Mouse (Mus musculus) heart, embryonic 15.5 days (tissue): ENCODE results near the gene Uhrf2. TPM values are rescaled to one million over a fixed set of nuclear protein-coding genes. Genes with fewer than 3 reads are reported as not detected.
A peak's percentile ranks its signal among the peaks of the same experiment; 100 is the strongest.

ENCODE experiments used
- ATAC-seq: fragments of 200-750 bp; cut with Nextera tagmentation; replicated peaks from 2 replicates; pipeline ENCODE4 v1.8.0; 2017; ENCODE audit warnings: low read depth, moderate TSS enrichment; ENCODE audit not compliant: insufficient number of reproducible peaks, insufficient read depth, low FRiP score
- H3K27ac ChIP-seq: fragments of 300-500 bp; sonication (generic); 2 replicates; pipeline ENCODE4 v1.5.1; 2015; ENCODE audit warnings: mild to moderate bottlenecking, inconsistent platforms
- H3K27me3 ChIP-seq: fragments of 300-500 bp; sonication (generic); 2 replicates; pipeline ENCODE4 v1.6.1; 2015; ENCODE audit warnings: inconsistent platforms
- H3K36me3 ChIP-seq: fragments of 300-500 bp; sonication (generic); 2 replicates; pipeline ENCODE4 v1.6.1; 2015; ENCODE audit warnings: mild to moderate bottlenecking, inconsistent platforms
- H3K4me1 ChIP-seq: fragments of 300-500 bp; sonication (generic); replicated peaks from 2 replicates; pipeline ENCODE4 v1.6.1; 2015; ENCODE audit warnings: inconsistent platforms
- H3K4me2 ChIP-seq: fragments of 300-500 bp; sonication (generic); 2 replicates; pipeline ENCODE4 v1.6.1; 2015; ENCODE audit warnings: inconsistent platforms, mild to moderate bottlenecking, moderate library complexity
- H3K4me3 ChIP-seq: fragments of 300-500 bp; sonication (generic); 2 replicates; pipeline ENCODE4 v1.5.1; 2015; ENCODE audit warnings: mild to moderate bottlenecking, inconsistent platforms
- H3K9ac ChIP-seq: fragments of 300-500 bp; sonication (generic); 2 replicates; pipeline ENCODE4 v1.6.1; 2015; ENCODE audit warnings: mild to moderate bottlenecking, inconsistent platforms
- H3K9me3 ChIP-seq: fragments of 300-500 bp; sonication (generic); replicated peaks from 2 replicates; pipeline ENCODE4 v1.6.1; 2016; ENCODE audit warnings: inconsistent platforms
- WGBS: fragments of 180-500 bp; shearing (Covaris S2); methylation state at CpG from one replicate; pipeline ENCODE4 v1.1.7; 2015; ENCODE audit warnings: mixed read lengths; 5-methylcytosine and 5-hydroxymethylcytosine counted together
- polyA plus RNA-seq: library from polyadenylated mRNA; unstranded; fragments of >200 nt; fragmentation: Nextera tagmentation; extraction: Ambion mirVana; gene quantifications from 2 replicates; pipeline ENCODE4 v1.2.1, GENCODE M21; 2015

Uhrf2 gene
- polyA plus RNA-seq, 1 experiment from 2014 or later, result 37.7 TPM

DNA sequence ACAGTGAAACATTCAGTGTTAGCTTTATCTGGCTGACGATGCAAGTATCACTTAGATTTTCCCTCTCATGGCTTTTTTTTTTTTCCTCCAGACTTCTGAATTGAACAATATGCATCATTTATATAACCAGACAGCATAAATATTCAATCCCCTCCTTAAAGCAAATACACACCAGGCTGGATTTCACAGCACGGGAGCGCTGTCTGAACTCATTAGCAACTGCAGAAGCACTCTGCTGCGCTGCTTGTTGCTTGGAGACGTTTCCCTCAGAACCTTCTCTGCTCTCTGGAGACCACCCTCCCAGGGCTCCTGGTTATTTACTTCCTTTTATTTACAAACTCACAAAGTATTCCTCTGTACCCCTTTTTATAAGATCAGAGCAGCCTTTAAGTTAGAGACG lies 78.8 kb downstream of the Uhrf2 start:
- ATAC-seq, result no peak
- Histone ChIP-seq H3K27me3 (no peaks in the 10 kb centered on the region), H3K4me3 (no peak overlapping the region), H3K27ac (no peak overlapping the region), H3K9me3 (no peaks in the 10 kb centered on the region), H3K4me1 (no peaks in the 10 kb centered on the region), H3K4me2 (no peak overlapping the region), H3K36me3 (no peaks in the 10 kb centered on the region), H3K9ac (no peak overlapping the region)
- 78% methylated on average over 6 of the region's 6 CpGs for WGBS

DNA sequence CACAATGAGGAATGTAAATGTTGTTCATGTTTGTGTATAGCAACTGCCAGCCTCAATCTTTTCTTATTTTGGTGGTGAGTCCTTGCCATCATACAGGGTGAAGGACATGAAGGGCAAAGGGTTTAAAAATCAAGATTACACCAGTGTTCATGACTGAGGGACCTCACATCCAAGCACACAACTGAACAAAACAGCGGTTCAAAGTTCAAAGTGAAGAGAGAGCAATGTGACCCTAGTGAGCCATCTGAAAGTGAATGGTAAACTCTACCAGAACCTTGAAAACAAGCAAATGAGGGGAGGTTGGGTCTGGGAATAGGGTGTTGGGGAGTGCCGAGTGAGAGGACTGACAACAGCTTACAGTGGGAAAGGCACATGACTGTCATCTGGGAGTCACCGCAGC lies 81.1 kb downstream of the Uhrf2 start:
- Histone ChIP-seq H3K4me1 (peaks cover 3% of the 10 kb centered on the region; the same call in 1 of the 2 replicates), H3K4me2 (no peak overlapping the region), H3K9me3 (no peaks in the 10 kb centered on the region), H3K36me3 (no peaks in the 10 kb centered on the region), H3K9ac (no peak overlapping the region), H3K4me3 (no peak overlapping the region), H3K27me3 (no peaks in the 10 kb centered on the region), H3K27ac (no peak overlapping the region)
- ATAC-seq, result no peak
- 96% methylated on average over 3 of the region's 3 CpGs for WGBS

DNA sequence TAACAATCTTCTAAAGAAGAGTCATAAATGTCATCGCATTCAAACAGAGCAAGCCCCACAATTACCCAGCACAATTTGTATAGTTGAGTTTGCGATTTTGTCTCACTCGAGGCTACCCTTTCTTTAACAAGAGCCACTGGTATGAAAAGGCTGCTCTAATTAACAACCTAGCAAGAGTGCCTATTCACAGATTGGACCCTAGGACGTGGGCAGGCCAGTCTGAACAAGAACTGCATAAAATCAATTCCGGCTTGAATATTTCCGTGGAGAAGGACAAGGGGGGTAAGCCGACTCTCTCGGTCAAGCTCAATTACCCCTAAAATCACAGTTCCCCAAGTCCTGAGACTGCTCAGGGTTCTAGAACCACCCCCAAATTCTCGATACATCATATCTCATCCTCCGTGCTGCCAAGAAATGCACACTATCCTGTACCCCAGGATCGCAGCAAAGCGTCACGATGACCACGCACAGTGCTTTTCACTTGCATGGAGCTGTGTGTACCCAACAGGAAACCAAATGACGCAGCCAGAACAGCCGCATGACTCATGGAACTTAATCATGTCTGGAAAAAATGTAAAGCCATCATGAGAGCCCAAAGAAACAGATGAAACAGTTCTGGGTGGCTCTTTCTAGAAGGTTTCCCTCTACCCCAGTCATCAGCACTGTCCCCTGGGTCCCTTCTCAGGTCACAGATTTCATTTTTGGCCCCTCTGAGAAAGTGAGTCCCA lies 82.8 kb downstream of the Uhrf2 start:
- Histone ChIP-seq H3K9me3 (no peaks in the 10 kb centered on the region), H3K9ac (no peak overlapping the region), H3K4me3 (no peak overlapping the region), H3K4me2 (no peak overlapping the region), H3K36me3 (no peaks in the 10 kb centered on the region), H3K27ac (no peak overlapping the region), H3K4me1 (peaks cover 3% of the 10 kb centered on the region; the same call in 1 of the 2 replicates), H3K27me3 (no peaks in the 10 kb centered on the region)
- ATAC-seq, result no peak
- WGBS, result 86% methylated on average over 16 of the region's 16 CpGs

DNA sequence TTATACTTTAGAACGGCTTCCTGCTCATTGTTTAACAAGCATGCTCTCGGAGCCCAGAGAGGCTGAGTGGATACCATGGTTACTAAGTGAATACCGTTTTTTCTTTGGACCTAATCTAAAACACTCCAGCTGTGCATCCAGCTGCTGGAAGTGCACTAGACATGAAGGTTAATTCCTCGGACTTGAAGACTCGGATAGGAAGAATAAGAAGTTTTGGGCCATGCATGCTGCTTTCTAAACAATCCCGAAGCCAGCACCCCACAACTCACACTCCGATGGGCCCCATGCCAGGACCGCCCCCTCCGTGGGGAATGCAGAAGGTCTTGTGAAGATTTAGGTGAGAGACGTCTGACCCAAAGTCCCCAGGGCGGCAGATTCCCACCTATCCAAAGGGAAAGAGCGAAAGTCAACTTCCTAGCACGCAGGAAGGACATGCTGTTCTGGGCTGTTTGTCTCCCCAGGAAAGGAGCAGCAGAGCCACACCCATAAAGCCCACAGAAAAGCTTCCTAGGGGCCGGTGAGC lies 84.7 kb downstream of the Uhrf2 start:
- H3K27ac ChIP-seq, result no peak overlapping the region
- no peaks in the 10 kb centered on the region for H3K27me3 ChIP-seq
- H3K9me3 ChIP-seq, result no peaks in the 10 kb centered on the region
- H3K4me1 ChIP-seq, result peaks cover 3% of the 10 kb centered on the region; the same call in 1 of the 2 replicates
- no peak for ATAC-seq
- H3K4me2 ChIP-seq, result no peak overlapping the region
- H3K4me3 ChIP-seq, result no peak overlapping the region
- H3K9ac ChIP-seq, result no peak overlapping the region
- 48% methylated on average over 14 of the region's 14 CpGs for WGBS
- H3K36me3 ChIP-seq, result no peaks in the 10 kb centered on the region

DNA sequence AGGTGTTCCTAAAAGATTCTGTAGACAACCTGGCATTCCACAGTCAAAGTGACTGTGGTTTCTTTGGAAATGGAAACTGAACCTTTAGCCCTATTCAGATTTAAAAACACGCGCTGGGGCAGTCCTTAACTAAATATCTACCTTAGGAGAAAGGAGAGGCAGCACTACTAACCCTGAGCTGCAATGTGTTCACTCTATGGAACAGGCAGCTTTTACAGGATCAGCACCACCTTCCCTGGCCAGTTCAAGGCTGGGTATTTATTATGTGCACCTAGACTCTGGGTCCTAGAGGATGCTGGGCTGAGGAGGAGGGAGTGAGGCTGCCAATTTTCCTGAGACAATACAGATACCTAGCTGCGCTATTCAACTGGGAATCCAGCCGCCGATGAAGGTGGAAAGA lies 85.3 kb downstream of the Uhrf2 start:
- Histone ChIP-seq H3K9me3 (no peaks in the 10 kb centered on the region), H3K4me2 (no peak overlapping the region), H3K36me3 (no peaks in the 10 kb centered on the region), H3K9ac (no peak overlapping the region), H3K4me3 (no peak overlapping the region), H3K27ac (no peak overlapping the region), H3K4me1 (peaks cover 3% of the 10 kb centered on the region; the same call in 1 of the 2 replicates), H3K27me3 (no peaks in the 10 kb centered on the region)
- no peak for ATAC-seq
- 79% methylated on average over 5 of the region's 5 CpGs for WGBS

DNA sequence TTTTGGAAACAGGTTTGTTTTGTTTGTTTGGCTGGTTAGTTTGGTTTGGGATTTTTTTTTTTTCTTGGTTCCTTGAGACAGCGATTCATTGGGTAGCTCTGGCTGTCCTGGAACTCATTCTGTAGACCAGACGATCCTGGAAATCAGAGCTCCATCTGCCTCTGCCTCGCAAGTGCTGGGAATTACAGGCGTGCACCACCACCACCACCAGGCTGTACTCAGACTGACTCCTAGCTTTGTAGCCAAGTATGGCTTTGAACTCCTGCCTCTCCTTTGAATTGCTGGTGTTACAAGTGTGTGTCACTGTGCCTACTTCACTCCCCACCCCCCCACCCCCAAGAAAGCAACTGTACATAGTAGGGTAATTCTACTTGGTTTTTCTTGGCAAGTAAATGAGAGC lies 86.9 kb downstream of the Uhrf2 start:
- Histone ChIP-seq H3K9ac (no peak overlapping the region), H3K4me2 (no peak overlapping the region), H3K4me1 (peaks cover 3% of the 10 kb centered on the region; the same call in 1 of the 2 replicates), H3K27me3 (no peaks in the 10 kb centered on the region), H3K27ac (no peak overlapping the region), H3K9me3 (no peaks in the 10 kb centered on the region), H3K36me3 (no peaks in the 10 kb centered on the region), H3K4me3 (no peak overlapping the region)
- WGBS, result 60% methylated on average over 4 of the region's 4 CpGs
- ATAC-seq, result no peak

DNA sequence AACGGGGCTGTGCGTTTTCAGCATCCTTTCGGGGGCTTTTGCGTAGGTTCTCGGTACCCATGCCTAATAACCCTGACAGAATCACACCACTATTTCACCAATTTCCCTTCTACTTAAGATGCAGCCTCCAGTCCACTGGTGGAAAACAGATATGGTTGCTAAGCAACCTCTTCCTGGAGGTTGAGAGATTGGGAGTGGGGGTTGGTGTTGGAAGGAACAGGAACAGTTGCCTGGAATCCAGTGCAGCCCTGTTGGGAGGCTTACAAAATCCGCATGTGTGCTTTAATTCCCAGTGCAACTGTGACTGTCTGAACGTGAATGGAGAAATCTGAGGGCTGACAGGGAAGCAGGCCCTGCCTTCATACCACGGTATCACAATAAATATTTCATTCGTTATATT lies 87.5 kb downstream of the Uhrf2 start:
- no peaks in the 10 kb centered on the region for H3K36me3 ChIP-seq
- no peaks in the 10 kb centered on the region for H3K9me3 ChIP-seq
- peak; percentile 78 for ATAC-seq
- peak overlapping the region; percentile 31 for H3K27ac ChIP-seq
- no peak overlapping the region for H3K4me3 ChIP-seq
- H3K9ac ChIP-seq, result no peak overlapping the region
- WGBS, result 45% methylated on average over 9 of the region's 9 CpGs
- H3K4me1 ChIP-seq, result peaks cover 3% of the 10 kb centered on the region; the same call in 1 of the 2 replicates
- no peaks in the 10 kb centered on the region for H3K27me3 ChIP-seq
- no peak overlapping the region for H3K4me2 ChIP-seq

DNA sequence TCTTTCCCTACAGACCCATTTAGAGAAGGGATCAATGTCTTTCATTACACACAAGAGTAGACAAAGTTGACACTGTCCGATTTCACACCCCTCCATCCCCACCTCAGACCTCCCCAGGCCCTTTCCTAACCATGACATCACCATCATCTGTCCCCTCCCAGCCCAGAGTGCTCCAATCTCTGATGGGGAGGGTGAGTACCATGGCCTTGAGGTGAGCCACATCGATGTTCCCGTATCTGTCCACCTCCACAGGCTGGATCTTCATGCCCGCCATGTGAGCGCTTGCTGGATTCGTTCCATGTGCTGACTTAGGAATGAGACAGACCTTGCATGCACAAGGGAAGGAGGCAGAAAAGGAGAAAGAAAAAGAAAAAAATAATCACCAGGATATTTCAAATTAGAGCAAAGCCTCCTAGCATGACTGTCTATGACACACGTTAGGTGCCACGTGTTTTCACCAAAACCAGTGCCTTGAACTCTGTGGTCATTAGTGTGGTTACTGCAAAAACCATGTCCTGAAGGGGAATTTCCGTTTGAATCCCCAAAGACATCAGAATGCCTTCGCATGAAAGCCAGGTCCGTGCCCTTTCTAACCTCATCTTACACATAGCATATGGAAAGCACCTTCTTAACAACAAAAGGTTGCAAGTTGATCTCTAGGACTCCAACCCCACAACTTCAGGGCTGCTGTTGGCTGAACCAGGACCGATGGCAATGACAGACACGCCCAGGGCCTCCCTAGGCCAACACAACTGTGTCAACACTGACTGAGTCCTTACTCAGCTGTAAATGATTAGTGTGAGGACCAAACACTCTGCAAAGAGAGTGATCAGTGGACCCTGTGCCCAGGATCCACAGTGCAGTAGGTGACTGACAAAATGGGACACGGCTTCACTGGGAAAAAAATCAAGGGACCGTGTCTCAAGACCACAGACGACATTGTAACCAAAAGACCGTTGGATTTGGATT lies 88.3 kb downstream of the Uhrf2 start:
- Histone ChIP-seq H3K4me2 (no peak overlapping the region), H3K27me3 (no peaks in the 10 kb centered on the region), H3K4me1 (peaks cover 3% of the 10 kb centered on the region; the same call in 1 of the 2 replicates), H3K9ac (no peak overlapping the region), H3K9me3 (no peaks in the 10 kb centered on the region), H3K4me3 (no peak overlapping the region), H3K36me3 (no peaks in the 10 kb centered on the region), H3K27ac (peak overlapping the region; percentile 31)
- 83% methylated on average over 17 of the region's 17 CpGs for WGBS
- ATAC-seq, result 0 out of 2 replicates have a peak, but pooled peaks have one; percentile 40

DNA sequence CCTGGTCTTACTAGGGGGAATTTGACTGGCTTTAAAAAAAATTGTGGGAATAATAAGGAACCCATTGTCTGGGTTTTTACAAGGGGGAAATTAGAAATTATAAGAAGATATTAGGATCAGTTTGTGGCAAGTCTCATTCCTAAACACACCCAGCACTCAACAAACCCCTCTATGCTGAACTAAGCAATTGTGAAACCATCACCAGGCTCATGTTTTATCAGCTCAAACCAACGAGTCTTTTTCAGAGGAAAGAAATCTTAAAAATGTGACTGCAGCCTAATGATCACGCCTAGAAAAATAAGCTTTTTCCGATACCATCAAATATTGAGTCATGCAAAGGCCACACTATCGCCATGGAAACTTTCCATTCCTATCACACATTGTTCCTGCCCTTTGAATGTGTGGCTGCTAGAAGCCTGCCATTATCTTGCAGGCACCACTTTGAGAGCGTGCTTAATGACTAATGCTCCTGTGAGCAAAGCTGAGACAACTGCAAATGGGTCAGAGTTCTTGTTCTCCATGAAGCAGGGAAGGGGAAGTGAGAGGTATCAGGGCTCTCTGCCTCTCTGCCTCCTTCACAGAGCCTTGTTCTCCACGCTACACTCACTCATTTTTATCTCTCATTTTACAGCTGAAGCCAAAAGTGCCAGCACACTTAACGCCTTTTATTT lies 94.8 kb downstream of the Uhrf2 start:
- H3K4me3 ChIP-seq, result no peak overlapping the region
- ATAC-seq, result peak; percentile 58
- H3K9me3 ChIP-seq, result no peaks in the 10 kb centered on the region
- 30% methylated on average over 7 of the region's 7 CpGs for WGBS
- peak overlapping the region; percentile 28 for H3K27ac ChIP-seq
- H3K4me2 ChIP-seq, result no peak overlapping the region
- H3K9ac ChIP-seq, result no peak overlapping the region
- H3K27me3 ChIP-seq, result no peaks in the 10 kb centered on the region
- H3K36me3 ChIP-seq, result no peaks in the 10 kb centered on the region
- peaks cover 6% of the 10 kb centered on the region; the same call in 1 of the 2 replicates for H3K4me1 ChIP-seq

DNA sequence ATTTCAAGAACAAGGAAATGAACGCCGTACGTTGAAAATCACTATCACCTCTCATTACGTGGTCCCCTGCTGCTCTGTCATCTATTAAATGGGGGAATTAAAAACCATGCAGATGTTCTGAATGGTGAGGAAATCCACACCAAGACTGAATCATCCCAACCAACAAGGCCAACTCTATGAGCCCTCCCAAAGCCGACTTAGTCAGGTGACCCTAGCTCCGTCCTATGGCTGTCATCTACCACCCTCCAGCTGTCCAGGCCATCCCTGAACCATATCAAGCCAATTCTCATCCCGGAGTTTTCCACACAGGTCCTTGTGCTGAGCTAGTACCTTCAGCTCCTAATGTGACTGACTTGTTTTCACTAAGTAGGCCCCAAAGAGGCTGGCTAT lies 95.4 kb downstream of the Uhrf2 start:
- no peaks in the 10 kb centered on the region for H3K27me3 ChIP-seq
- no peak overlapping the region for H3K9ac ChIP-seq
- H3K4me1 ChIP-seq, result peaks cover 6% of the 10 kb centered on the region; the same call in 1 of the 2 replicates
- H3K4me2 ChIP-seq, result no peak overlapping the region
- 43% methylated on average over 7 of the region's 7 CpGs for WGBS
- no peak overlapping the region for H3K4me3 ChIP-seq
- H3K27ac ChIP-seq, result peak overlapping the region; percentile 28
- no peaks in the 10 kb centered on the region for H3K36me3 ChIP-seq
- ATAC-seq, result no peak
- no peaks in the 10 kb centered on the region for H3K9me3 ChIP-seq

DNA sequence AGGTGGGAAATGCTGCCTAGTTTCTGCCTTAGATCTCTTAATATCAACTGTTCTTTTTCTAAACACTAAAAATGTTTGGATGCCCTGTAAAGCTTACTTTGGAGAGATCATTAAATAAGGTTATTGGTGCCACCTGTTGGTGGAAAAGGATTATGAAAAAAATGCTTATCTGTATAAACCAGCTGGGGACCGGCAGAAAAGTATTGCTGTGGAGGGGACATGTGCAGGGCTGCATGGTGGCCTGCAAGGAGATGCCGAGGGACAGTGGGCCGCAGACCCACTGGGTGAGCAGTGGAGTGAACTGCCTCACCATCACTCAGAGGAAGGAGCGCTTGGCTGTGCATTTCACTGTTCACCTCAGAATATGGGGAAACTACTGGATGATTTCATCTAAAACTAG lies 97.9 kb downstream of the Uhrf2 start:
- Histone ChIP-seq H3K4me2 (no peak overlapping the region), H3K4me3 (no peak overlapping the region), H3K9ac (no peak overlapping the region), H3K27ac (no peak overlapping the region), H3K9me3 (no peaks in the 10 kb centered on the region), H3K36me3 (no peaks in the 10 kb centered on the region), H3K27me3 (no peaks in the 10 kb centered on the region), H3K4me1 (peaks cover 6% of the 10 kb centered on the region; the same call in 1 of the 2 replicates)
- ATAC-seq, result no peak
- 53% methylated on average over 4 of the region's 4 CpGs for WGBS
